Mouse (Mus musculus) granulocyte monocyte progenitor cell, adult 5-6 weeks (primary cell): Measurements from ENCODE around the gene Nkx2-5. TPM values are rescaled to one million over a fixed set of nuclear protein-coding genes. Genes with fewer than 3 reads are reported as not detected.

Experiments
- ATAC-seq: replicated peaks from 2 replicates; pipeline ENCODE4 v1.8.0; 2016; ENCODE audit warnings: mild to moderate bottlenecking, moderate TSS enrichment, inconsistent platforms; ENCODE audit not compliant: poor library complexity, severe bottlenecking
- total RNA-seq, 2 experiments: library from RNA; stranded (forward) in 1 of 2; stranded (reverse) in 1 of 2; fragments of 200-712, 200-1000 nt in 1 of 2; fragments of >200 nt in 1 of 2; fragmentation: Nextera tagmentation in 1 of 2; gene quantifications; 2 replicates each; pipeline ENCODE4 v1.2.3; 2014 to 2017

Nkx2-5 gene
- total RNA-seq, 2 experiments from 2014 or later, result not detected

DNA sequence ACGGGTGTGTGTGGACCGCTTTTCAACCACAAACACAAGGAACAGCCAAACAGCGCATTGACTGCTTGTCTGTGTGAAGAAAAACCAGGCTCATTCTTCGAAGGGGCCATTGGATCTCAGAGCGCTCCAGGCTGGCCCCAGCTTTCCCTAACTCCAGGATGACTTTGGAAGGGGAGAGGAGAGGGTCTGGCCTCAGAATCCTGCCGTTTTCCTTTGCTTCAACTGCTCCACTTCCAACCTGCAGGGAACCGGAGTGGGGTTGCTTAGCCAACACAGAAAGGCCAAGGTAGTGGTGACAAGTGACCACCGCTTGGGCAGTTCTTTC lies 6.3 kb upstream of the Nkx2-5 start:
- ATAC-seq, result no peak

DNA sequence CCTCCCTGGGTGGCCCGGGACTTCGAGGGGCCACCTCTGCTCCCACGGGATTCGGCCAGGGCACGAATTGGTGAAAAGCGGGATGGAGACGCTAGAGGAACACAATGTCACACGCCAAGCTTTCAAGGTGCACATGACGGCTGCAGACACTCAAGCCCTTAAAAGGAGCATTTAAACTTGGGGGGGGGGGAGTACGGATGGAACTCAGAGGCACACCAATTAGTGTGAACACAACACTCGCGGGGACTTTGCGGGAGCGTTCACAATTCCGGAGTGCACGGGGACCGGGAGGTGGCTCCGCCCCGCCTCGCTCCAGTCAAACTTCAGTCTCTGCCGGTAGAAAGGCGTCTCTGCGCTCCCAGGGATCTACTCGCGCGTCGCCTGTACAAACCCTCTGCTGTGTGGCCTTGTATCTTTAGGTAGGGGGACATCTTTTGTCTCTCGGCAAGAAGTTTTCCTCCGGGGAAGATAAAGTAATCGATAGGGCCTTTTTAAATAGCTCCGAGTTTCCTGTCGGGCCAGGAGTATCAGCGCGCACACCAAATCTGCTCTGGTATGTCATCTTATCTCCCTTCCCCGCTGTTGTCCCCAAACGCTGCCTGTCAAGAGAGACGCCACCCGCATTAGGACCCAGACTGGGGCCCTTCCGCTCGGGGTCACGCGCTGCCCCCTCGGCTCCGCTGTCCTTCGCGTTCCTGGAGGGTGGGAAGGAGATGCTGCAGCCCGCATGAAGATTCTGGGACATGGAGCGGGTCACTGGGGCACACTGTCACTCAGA lies 5.7 kb upstream of the Nkx2-5 start:
- ATAC-seq, result peak; percentile 30; the same call in 1 of the 2 replicates

DNA sequence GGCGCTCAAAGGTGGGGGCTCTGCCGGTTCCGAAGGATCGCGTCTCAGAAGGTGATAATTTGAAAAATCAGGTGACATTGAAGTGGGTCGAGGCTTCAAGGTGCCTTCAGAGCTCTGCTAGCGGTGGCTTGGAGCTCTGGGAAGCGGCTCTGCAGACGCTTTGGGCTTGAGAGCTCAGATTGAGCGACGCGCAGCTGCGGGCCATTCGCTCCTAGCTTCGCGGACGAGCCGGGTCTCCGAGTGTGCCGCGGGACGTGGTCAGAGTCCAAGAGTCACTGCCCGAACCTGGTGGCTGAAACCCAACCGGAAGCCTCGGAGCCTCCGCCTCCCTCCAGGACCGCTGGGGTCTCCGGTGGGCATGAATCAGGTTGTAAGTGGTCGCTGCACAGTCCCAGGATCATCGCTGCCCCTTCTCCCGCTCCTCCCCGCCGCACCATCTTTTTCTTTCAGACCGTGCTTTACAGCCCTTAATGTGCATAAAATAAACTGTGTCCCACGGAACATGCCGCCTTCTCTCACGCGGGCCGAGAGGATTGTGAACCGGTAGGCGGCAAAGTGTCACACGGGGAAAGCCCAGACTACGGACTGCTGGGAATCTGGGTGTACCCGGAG lies 5.0 kb upstream of the Nkx2-5 start:
- ATAC-seq, result no peak

DNA sequence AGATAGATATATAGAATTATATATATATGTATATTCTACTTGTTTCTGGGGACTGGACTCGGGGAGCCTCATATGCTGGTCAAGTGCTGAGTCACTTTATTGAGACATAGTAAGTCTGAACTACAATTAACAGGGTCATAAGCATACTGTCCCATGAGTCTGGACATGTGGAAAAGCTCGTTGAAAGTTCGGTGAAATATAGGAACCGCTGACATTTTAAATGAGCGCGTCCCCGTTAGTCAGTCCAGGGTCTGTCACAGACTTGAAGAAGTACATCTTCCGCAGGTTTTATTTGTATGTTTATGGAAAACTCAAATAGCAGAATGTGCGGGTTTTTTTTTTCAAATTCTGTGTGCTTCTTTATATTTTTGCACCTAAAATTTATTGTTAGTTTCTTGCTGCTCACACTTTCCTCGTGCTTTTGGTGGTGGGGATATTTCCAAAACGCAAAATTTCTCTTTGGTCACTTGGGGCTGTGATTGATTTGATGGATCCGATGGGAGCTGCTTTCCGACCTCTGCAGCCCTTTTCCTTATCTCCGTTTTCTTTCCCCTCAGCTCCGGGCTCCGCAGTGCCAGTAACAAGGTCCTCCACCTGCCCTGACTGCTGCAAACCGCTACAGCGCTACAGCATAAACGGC lies 4.4 kb upstream of the Nkx2-5 start:
- no peak for ATAC-seq

DNA sequence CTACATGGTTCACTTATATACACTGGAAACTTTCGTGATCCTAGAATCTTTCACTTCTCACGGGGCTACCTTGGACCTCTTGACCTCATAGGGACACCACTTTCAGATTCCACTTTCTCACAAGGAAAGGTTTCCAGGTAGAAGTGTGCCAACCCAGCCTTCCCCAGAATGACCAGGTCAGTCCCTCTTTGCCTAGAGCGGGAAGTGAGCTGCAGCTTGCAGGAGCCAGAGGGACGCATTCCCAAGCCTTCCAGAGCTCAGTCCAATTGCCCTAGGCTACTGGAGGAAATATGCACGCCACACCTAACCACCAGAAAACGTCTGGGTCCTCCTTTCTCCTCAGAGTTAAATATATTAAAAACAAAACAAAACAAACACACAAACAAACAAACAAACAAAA lies 3.4 kb upstream of the Nkx2-5 start:
- ATAC-seq, result no peak

DNA sequence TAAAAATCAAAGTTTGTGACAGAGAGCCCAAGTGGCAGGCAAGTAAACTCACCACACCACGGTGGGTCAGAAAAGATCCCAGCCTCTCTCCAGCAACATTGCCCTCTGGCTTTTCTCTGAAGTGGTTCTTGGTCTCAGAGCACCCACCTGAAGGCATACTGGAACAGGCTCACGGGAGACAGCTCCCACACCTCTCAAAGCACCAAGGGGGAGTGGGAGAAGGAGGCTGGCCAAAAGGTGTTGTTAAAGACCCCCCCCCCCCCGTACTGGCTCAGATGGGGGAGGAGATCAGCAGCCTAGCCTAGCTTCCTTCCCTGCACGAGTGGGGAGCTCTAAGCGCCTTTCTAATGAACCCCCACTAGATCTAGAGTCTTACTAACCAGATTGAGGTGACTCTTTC lies 3.0 kb upstream of the Nkx2-5 start:
- no peak for ATAC-seq

DNA sequence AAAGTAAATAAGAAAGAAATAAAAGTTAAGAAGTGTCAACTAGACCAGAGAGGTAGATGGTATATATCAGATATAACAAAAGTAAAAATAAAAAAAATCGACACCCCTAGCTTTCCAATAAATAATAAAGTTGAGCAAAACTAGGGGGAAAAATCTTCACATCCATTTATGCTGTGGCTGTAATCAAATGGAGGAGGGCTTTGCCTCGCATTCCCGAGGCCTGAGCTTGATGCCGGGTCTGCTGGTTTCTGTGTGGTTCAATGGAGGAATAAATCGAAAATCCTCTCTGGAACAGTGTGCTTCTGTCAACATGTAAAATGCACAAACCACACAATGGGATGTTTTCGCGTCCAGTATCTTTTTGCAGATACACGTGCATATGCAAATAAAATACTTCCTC lies 1.6 kb upstream of the Nkx2-5 start:
- no peak for ATAC-seq

DNA sequence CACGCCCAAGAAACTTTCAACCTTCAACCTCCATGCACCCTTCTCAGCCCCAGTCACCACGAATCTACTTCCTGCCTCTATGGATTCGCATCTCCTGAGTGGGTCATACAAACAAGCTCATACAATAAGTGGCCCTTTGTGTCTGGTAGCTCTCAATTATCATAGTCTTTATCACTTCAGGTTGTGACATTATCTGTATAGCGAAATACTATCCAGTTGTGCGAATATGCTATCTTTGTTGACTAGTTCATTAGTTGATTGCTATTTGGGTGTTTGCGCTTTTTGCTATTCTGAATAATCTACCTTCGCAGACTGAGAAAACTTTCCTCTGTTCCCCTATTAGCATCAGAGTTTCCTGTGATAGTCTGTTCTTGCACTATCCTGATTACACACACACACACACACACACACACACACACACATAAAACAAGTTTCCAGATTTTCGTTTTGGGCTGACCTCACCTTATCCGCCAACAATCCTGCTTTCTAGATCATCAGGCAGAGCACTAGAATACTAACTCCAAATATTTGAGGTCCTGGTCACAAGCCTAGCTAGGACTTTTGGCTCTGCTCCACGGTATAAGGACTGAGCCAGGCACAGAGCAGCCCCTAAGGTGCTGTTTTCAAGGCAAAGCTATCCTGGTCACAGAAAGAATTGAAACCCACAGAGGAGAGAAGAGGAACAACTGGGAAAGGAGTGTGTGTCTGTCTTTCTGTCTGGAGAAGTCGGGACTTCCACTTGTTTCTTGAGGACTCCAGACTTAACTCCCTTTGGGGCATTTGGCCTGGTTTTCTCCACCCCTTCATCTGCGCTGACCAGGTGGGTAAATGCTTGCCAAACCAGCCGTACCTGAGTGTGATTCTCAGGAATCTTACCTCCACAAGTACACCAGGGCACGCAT lies 591 bp upstream of the Nkx2-5 start:
- ATAC-seq, result no peak

DNA sequence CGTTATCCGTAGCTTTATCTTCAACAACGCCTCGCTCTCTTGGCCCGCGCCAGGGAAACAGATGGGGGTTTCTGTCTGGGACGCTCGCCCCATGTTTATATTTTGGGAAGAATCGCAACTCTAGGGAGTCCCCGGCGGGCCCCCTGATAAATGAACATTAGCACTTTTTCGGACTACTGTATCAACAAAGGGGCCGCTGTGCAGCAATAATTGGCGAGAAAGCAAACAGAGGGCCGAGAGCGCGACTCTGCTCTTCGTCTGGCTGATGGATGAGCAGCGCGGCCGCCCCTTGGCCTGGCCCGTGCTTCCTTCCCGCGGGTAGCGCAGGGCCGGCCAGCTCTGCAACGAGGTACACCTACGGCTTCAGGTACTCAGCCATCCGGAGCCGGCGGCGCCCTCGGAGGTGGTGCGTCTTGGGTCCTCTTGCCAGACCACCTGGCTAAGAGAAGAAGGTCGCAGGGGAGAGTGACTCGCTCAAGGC lies 398 bp downstream of the Nkx2-5 start:
- ATAC-seq, result no peak

DNA sequence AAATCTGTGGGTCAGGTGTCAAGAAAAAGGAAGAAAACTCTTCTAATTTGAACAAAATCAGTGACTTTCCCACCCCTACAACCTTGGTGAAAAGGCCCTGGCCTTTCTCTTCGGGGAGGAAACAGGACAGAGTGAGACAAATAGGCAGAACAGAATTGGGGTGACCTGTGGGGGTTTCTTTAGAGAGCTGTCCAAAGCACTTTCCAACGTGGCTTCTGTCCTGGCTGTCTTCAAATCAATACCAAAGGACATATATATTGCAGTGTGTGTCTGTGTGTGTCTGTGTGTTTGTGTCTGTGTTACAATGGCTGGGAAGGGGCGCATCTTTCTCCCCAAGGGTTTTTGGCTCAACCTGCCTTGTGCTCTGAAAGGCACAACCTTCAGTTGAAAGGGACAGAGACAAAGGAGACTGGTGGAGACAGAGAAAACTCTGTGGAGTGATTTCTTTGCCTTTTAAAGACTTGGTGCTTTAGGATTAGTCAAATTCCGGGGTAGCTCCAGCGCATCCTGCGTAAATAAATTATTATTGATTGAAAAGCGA lies 1.0 kb downstream of the Nkx2-5 start:
- ATAC-seq, result no peak

DNA sequence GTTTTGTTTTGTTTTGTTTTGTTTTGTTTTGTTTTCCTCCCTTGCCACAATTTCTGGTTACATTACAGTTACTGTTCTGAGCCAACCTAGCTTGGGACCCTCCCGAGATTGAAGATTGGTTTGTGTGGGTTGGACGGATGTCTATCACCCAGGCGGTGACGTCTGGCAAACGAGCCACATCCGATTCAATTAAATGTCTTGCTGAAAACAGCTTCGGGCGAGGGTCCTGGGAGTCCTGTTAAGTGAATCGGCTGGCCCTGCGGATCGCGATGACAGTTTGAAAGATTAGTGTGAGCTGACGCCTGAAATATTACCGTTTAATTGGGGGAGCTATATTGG lies 1.6 kb downstream of the Nkx2-5 start:
- ATAC-seq, result no peak

DNA sequence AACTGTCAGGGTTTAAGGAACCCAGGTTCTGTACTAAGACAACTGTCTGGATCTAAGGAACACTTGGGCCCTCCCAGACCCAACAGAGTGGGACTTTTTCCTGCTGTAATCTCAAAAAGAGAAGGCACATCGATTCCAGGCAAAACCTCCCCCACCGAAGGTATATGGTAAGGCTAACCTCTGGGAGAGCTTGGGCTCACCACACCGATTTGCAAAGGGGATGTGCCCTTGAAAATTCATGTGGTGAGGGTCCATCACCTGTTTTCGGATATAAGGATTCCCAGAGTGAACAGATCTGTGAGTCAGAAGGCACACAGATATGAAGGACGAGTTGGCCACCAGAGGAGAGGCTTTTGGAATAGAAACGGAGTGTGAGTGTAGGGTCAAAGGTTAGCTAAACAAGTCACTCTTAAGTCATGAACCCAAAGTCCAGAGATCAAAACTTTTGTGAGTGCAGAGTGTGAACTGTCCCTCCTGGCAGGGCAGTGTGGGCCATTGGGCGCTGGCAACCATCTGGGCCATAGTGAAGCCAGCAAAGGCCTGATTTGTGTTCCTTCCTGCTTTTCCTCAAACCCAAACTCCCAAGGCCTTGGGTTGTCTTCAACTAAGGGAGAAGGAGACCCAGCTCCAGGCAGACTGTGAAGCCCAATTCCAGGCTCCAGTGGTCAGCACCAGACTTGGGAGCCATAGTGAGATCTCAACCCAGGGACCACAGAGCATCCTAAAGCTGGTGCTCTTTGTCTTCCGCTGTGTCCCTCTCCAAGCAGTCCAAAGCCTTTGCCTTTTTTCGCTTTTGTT lies 2.2 kb downstream of the Nkx2-5 start:
- ATAC-seq, result no peak

DNA sequence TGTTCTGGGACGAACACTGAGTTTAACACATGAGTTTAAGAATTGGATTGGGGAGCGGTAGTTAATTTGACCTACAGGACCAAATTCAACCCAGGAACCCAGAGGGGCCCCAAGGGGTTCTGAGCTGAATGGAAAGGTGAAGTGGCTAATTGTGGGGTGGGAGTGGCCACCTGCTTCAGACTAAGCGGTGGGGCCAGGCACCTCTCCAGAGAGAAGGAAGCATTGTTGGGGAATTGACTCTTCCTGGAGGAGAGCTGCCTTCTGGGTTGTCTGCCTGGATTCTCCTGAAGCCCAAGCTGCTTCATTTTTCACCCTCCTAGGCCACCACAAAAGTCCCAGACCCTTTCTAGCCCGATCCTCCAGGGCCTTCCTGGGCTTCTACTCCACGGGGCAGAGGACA lies 2.8 kb downstream of the Nkx2-5 start:
- ATAC-seq, result no peak

DNA sequence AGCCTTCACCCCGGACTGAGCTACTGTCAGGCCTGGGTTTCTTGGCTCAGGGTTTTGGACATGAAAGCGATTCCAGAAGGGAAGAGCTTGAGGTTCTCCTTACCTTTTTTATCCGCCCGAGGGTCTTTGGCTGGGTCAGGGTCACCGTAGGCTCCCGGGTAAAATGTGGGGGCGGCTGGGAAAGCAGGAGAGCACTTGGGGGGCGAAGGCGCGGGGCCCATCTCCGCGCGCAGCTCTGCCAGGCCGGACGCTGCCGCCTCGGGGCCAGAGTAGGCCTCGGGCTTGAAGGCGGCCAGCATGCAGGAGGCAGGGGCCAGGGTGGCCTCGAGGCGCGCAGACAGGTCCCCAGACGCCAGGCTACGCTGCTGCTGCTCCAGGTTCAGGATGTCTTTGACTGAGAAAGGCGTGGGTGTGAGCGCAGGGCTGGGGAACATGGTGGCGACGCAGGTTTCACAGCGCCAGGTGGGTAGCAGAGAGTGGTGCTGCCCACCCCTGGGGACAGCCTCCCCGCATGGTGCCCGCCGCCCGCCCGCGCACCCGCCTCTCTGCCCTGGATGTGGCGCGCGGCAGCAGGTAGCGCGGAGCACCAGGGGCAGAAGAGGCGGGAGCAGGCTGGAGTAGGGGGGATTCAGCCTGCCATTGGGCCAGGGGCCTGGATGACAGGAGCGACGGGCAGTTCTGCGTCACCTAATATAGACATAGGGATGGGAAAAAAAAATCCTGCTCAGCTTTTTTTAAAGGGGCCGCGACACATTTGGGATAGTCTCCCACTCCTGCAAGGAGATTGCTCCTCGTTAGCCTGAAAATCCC lies 3.7 kb downstream of the Nkx2-5 start:
- ATAC-seq, result no peak

DNA sequence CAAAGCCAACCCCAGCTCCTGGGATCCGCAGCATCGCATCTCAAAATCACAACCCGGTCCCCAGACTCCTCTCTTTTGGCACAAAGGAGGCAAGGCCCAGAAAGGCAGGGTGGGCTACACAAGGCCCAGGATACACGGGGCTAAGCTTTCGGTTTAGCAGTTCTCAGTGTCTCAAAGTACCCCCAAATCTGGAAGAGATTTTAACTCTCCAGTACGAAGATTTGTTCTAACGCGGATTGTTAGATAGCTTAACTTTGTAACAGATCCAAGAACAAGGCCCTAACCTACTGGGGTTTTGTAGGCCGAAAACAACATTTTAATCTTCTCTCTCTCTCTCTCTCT lies 4.4 kb downstream of the Nkx2-5 start:
- no peak for ATAC-seq

DNA sequence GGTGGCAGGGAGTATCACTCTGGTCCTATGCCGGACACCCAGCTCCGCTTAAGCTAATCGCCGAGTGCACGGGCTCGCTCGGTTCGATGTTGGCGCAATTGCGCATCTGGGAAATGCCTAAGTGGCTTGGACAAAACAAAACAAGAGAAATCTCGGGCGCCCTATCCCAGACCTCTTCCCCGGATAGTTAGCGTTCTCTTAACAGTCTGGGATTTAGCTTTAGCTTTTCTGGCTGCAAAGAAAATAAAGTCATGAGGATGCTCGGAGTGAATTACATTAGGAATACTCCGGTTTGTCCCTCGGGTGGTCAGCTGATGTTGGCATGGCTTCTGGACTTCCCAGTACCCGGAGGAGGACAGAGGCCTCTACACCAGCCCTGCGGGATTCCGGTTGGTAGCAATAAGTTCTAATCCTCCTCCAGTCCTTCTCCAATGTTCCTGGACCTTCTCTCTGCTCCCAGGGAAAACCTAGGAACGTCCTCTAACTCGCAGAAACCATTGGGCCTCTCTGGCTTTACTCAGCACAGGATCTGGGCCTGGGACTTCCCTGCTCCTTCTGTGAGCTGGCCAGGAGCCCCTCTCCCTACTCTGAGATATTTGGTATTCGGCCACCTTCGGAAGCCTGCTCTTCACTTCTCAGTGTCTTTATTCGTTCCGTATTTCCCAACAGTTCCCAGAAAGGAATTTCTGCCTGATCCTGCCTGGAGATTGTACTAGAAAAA lies 4.9 kb downstream of the Nkx2-5 start:
- ATAC-seq, result no peak

DNA sequence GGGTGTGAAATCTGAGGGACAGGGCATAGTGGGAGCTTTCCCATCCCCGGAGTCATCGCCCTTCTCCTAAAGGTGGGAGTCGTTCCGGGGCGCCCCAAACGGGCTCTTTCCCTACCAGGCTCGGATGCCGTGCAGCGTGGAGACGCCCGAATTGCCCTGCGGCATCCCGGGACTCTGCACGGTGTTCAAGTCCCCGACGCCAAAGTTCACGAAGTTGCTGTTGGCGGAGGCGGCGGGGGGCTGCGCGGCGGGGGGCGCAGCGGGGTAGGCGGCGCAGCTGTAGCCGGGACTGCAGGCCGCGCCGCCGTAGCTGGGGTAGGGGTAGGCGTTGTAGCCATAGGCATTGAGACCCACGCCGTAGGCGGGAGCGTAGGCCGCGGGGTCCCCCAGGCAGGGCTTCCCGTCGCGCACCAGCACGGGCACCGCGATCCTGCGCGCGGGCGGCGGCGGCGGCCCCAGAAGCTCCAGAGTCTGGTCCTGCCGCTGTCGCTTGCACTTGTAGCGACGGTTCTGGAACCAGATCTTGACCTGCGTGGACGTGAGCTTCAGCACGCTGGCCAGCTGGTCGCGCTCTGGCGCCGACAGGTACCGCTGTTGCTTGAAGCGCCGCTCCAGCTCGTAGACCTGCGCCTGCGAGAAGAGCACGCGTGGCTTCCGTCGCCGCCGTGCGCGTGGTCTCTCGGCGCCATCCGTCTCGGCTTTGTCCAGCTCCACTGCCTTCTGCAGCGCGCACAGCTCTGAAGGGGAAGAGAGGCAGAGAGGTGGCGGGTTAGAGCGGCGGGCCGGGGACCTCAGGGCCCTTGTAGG lies 5.7 kb downstream of the Nkx2-5 start:
- ATAC-seq, result no peak
